Mouse (Mus musculus) stomach, postnatal 0 days (tissue): ENCODE data around the gene Sfxn5. TPM values are rescaled to one million over a fixed set of nuclear protein-coding genes. Genes with fewer than 3 reads are reported as not detected.

ENCODE experiments used
- ATAC-seq: fragments of 200-750 bp; cut with Nextera tagmentation; 2 replicates; pipeline ENCODE4 v1.8.0; 2017; ENCODE audit not compliant: low FRiP score, low TSS enrichment
- DNase-seq: peaks from one replicate; pipeline ENCODE4 v3.0.0-alpha.2; 2016; ENCODE audit warnings: low spot score
- H3K27ac ChIP-seq: fragments of 300-500 bp; sonication (generic); replicated peaks from 2 replicates; pipeline ENCODE4 v1.5.1; 2014; ENCODE audit warnings: mild to moderate bottlenecking, control low read depth
- H3K27me3 ChIP-seq: fragments of 300-500 bp; sonication (generic); 2 replicates; pipeline ENCODE4 v1.6.1; 2014; ENCODE audit warnings: low read length; ENCODE audit not compliant: control insufficient read depth, insufficient read depth
- H3K36me3 ChIP-seq: fragments of 300-500 bp; sonication (generic); 2 replicates; pipeline ENCODE4 v1.6.1; 2014; ENCODE audit warnings: low read length, mixed read lengths; ENCODE audit not compliant: control insufficient read depth, insufficient read depth
- H3K4me1 ChIP-seq: fragments of 300-500 bp; sonication (generic); replicated peaks from 2 replicates; pipeline ENCODE4 v1.6.1; 2014; ENCODE audit warnings: antibody characterized with exemption; ENCODE audit not compliant: control insufficient read depth, insufficient read depth
- H3K4me2 ChIP-seq: fragments of 300-500 bp; sonication (generic); replicated peaks from 2 replicates; pipeline ENCODE4 v1.6.1; 2014; ENCODE audit warnings: low read depth, mild to moderate bottlenecking, control low read depth, moderate library complexity
- H3K4me3 ChIP-seq: fragments of 300-500 bp; sonication (generic); 2 replicates; pipeline ENCODE4 v1.5.1; 2014; ENCODE audit warnings: low read depth, low read length, control low read depth
- H3K9ac ChIP-seq: fragments of 300-500 bp; sonication (generic); 2 replicates; pipeline ENCODE4 v1.6.1; 2014; ENCODE audit warnings: mild to moderate bottlenecking, low read length, control low read depth, mixed read lengths
- H3K9me3 ChIP-seq: fragments of 300-500 bp; sonication (generic); 2 replicates; pipeline ENCODE4 v1.6.1; 2016; ENCODE audit warnings: low read length; ENCODE audit not compliant: control insufficient read depth
- CTCF ChIP-seq: IDR thresholded peaks from 2 replicates; pipeline ENCODE4 v1.5.1; 2016; ENCODE audit warnings: antibody characterized with exemption, low read depth, mild to moderate bottlenecking, moderate library complexity
- EP300 ChIP-seq: optimal IDR thresholded peaks from 2 replicates; pipeline ENCODE3; 2016; ENCODE audit warnings: antibody characterized with exemption
- WGBS: fragments of 180-500 bp; shearing (Covaris S2); extraction: QIAGEN DNeasy Blood & Tissue Kit; methylation state at CpG from one replicate; pipeline ENCODE4 v1.1.7; 2014; 5-methylcytosine and 5-hydroxymethylcytosine counted together
- polyA plus RNA-seq: library from polyadenylated mRNA; unstranded; fragments of >200 nt; fragmentation: Nextera tagmentation; extraction: Ambion mirVana; gene quantifications from 2 replicates; pipeline ENCODE4 v1.2.1, GENCODE M21; 2015

The Sfxn5 gene
- polyA plus RNA-seq, 1 experiment from 2014 or later: 8.4 TPM

DNA sequence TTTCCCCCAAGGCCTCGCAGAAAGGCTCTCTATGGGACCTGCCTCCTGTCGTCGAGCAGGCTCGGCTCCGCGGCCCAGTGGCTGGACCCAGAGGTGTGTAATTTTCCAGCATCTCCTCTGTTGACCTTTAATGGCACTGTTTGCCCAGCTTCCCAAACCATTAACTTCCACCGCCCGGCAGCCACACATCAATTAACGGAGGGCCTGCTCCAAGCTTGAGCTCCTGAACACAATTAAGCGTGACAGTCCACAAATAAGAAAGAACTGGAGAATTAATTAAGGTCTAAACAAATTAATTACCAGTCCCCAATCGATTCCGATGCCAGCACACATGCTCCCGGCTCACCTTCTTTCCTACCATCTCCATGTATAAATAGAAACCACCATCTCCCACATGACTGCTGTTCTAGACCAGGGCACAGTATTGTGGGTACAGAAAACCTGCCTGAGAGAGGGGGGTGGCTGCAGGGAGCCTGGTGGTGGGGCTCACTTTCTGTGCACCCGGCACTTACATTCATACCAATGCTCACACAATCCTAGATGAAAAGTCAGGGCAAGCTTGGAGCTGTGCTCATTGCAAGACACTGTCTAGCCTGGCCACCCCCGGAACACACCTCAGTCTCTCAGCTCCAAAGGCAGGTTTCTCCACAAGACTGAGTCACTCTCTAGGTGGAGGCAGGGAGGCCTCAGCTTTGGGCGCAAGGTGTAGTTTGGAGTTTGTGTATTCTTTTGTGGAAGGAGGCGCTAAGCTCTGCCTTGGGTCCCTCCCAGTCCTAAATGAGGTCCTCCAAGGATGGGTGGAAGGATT is 80.8 kb downstream of the Sfxn5 start:
- no peak overlapping the region for H3K4me3 ChIP-seq
- no peak for DNase-seq
- no peaks in the 10 kb centered on the region for H3K36me3 ChIP-seq
- TF ChIP-seq CTCF (no peak), EP300 (no peak)
- 68% methylated on average over 17 of the region's 17 CpGs for whole genome bisulfite sequencing
- H3K27me3 ChIP-seq: no peaks in the 10 kb centered on the region
- H3K9me3 ChIP-seq: no peaks in the 10 kb centered on the region
- H3K4me2 ChIP-seq: no peak overlapping the region
- no peak overlapping the region for H3K9ac ChIP-seq
- H3K27ac ChIP-seq: no peak overlapping the region
- 0 out of 2 replicates have a peak, but pooled peaks have one; percentile 46 for ATAC-seq
- no peaks in the 10 kb centered on the region for H3K4me1 ChIP-seq

DNA sequence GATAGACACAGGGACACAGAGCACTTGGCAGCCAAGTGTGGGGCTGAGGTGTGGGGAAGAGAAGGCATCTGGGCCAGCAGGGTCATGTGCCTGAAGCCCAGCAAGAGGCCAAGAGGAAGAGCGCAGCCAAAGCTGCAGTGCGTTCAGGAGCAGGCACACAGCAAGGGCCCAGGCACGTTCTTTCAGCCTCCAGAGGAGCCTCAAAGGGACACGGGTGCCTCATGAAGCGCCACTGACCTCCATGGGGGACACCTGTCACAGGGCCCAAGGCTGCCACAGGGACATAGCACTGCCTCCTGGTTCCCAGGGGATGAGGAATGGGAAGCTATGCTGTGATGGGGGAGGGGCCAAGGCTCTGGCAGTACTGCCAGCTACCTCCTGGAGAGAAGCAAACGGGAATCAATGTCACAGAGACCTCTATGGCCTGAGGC is 82.4 kb downstream of the Sfxn5 start:
- no peaks in the 10 kb centered on the region for H3K9me3 ChIP-seq
- no peak overlapping the region for H3K27ac ChIP-seq
- no peak overlapping the region for H3K9ac ChIP-seq
- H3K27me3 ChIP-seq: no peaks in the 10 kb centered on the region
- ATAC-seq (no peak), DNase-seq (no peak)
- H3K4me3 ChIP-seq: no peak overlapping the region
- WGBS: 56% methylated on average over 6 of the region's 6 CpGs
- H3K4me2 ChIP-seq: no peak overlapping the region
- no peaks in the 10 kb centered on the region for H3K36me3 ChIP-seq
- TF ChIP-seq CTCF (no peak), EP300 (no peak)
- H3K4me1 ChIP-seq: no peaks in the 10 kb centered on the region

DNA sequence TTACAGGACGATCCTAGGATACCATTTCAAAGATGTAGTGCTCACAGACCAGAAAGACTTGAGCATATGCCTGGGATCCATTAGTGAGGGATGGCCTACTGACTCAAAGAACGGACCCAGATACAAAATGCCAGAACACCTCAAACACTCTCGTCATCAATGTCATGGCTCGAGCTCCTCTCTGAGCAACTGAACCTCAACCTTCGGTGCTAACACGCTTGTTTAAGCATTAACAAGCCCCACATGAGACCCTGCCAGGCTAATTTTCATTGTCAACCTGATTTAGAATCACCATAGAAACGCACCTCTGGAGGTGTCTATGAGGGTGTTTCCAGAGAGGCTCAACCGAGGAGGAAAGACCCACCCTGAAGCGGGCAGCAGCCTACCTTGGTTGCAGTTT is 83.4 kb downstream of the Sfxn5 start:
- no peak for ATAC-seq
- H3K27ac ChIP-seq: no peak overlapping the region
- WGBS: 86% methylated on average over 9 of the region's 9 CpGs
- TF ChIP-seq EP300 (no peak), CTCF (no peak)
- no peaks in the 10 kb centered on the region for H3K27me3 ChIP-seq
- H3K4me2 ChIP-seq: no peak overlapping the region
- H3K36me3 ChIP-seq: no peaks in the 10 kb centered on the region
- H3K4me1 ChIP-seq: no peaks in the 10 kb centered on the region
- H3K4me3 ChIP-seq: no peak overlapping the region
- H3K9me3 ChIP-seq: no peaks in the 10 kb centered on the region
- H3K9ac ChIP-seq: no peak overlapping the region
- DNase-seq: no peak

DNA sequence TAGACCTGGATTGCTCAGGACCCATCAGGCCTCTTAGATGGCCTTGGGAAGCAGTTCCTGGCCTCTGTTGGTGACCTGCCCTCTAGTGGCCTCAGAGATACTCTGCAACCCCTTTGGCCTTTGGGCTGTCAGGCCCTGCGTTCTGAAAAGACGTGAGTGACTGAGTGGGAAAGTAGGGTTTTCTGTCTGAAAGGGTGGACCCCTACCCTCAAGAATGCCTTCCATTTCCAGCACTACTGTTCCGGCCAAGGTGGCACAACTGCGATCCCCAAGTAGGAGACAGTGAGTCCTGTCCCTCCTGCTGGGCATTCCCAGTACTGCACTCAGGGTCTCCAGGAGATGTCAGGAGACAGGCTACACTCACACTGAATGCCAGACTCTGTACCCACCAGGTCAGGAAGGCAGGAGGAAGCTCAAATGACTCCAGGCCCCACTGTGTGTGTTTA is 94.2 kb downstream of the Sfxn5 start:
- Histone ChIP-seq H3K9ac (no peak overlapping the region), H3K36me3 (no peaks in the 10 kb centered on the region), H3K27me3 (no peaks in the 10 kb centered on the region), H3K9me3 (no peaks in the 10 kb centered on the region), H3K4me1 (no peaks in the 10 kb centered on the region), H3K4me3 (no peak overlapping the region), H3K27ac (no peak overlapping the region), H3K4me2 (peak overlapping the region; percentile 38; the same call in 1 of the 2 replicates)
- no peak for TF ChIP-seq EP300
- peak; percentile 87 for TF ChIP-seq CTCF
- WGBS: 16% methylated on average over 4 of the region's 4 CpGs
- ATAC-seq (peak; percentile 56), DNase-seq (peak; percentile 82)

DNA sequence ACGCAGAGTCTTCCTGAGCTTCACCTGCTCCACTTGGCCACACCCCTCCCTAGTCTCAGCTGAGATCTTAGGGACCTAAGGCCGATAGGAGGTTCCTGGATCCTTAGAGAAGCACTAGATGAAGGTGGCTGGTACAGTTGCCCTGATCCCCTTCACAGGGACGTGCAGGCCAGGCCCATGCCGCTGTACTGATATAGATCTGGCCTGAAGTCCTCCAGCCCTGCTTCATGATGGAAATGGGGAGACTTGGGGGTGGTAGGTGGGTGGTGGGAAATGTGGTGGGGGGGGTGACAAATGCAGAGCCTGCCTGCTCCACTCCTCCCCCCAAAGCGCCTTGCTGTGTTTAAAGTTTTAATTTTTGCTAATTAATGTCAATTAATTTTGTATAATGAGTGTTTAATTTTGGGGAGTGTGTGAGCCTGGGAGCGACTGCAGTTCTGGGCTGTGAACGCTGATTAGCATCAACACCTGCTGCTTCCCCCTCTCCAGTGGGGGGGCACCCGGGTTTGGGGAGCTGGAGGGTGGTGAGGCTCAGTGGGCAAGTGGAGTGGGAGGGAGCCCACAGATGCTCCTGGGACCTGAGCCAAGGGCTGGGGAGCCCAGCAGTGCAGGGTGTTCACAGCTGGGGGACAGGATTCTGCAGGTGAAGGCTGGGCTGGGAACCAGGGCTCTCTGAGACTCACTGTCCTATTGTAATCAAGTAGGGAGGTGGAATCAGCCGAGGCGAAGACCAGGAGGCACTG is 95.5 kb downstream of the Sfxn5 start:
- H3K9me3 ChIP-seq: no peaks in the 10 kb centered on the region
- no peak for TF ChIP-seq EP300
- no peak for TF ChIP-seq CTCF
- H3K27ac ChIP-seq: no peak overlapping the region
- no peaks in the 10 kb centered on the region for H3K4me1 ChIP-seq
- no peak for ATAC-seq
- H3K36me3 ChIP-seq: no peaks in the 10 kb centered on the region
- WGBS: 64% methylated on average over 10 of the region's 10 CpGs
- H3K27me3 ChIP-seq: no peaks in the 10 kb centered on the region
- H3K4me3 ChIP-seq: no peak overlapping the region
- no peak overlapping the region for H3K9ac ChIP-seq
- DNase-seq: no peak
- H3K4me2 ChIP-seq: no peak overlapping the region

DNA sequence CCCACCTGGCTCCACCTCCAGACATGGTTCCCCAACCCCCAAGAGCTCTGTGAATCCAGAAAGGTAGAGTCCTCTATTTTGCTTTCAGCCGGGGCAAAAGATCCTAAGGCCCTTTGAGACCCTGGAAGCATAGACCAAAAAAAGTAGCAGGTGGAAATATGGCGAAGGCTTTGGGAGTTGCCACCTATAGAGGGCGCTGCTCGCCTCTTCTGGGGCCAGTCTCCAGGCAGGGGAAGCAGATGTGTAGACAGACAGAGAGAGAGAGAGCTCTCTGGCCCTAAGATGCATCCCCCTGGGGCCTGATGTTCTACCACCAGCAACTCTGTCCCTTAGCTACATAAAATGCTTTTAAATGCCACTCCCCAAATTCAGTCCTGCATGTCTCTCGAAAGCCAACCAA is 96.2 kb downstream of the Sfxn5 start:
- H3K4me1 ChIP-seq: no peaks in the 10 kb centered on the region
- H3K27me3 ChIP-seq: no peaks in the 10 kb centered on the region

More for the DNA sequence above, 96.2 kb downstream of the Sfxn5 start:
- TF ChIP-seq CTCF (peak; percentile 64), EP300 (no peak)
- no peak for ATAC-seq
- Histone ChIP-seq H3K9me3 (no peaks in the 10 kb centered on the region), H3K4me3 (no peak overlapping the region), H3K27ac (no peak overlapping the region), H3K9ac (no peak overlapping the region), H3K36me3 (no peaks in the 10 kb centered on the region), H3K4me2 (no peak overlapping the region)
- WGBS: 47% methylated on average over 5 of the region's 5 CpGs
- DNase-seq: peak; percentile 32
